Mouse (Mus musculus) cortical plate, adult 2 months (tissue): ENCODE results near the gene Krcc1. TPM values are rescaled to one million over a fixed set of nuclear protein-coding genes. Genes with fewer than 3 reads are reported as not detected.

ENCODE experiments used
- H3K27ac ChIP-seq: fragments of 200-500 bp; 2 replicates; pipeline ENCODE4 v1.5.1; 2012; ENCODE audit warnings: low read length, control low read depth, inconsistent platforms; ENCODE audit not compliant: insufficient read depth
- H3K4me1 ChIP-seq: fragments of 200-500 bp; 2 replicates; pipeline ENCODE4 v1.6.1; 2011; ENCODE audit warnings: low read length; ENCODE audit not compliant: control insufficient read depth, insufficient read depth
- H3K4me3 ChIP-seq: fragments of 200-500 bp; 2 replicates; pipeline ENCODE4 v1.5.1; 2011; ENCODE audit warnings: mild to moderate bottlenecking, low read length, control low read depth; ENCODE audit not compliant: insufficient read depth
- CTCF ChIP-seq: fragments of 200-500 bp; IDR thresholded peaks from 2 replicates; pipeline ENCODE4 v1.5.1; 2011; ENCODE audit warnings: mild to moderate bottlenecking, control low read depth, low read length; ENCODE audit not compliant: insufficient read depth; ENCODE audit errors: extremely low read depth
- POLR2A ChIP-seq: fragments of 200-500 bp; IDR thresholded peaks from 2 replicates; pipeline ENCODE4 v1.6.1; 2011; ENCODE audit warnings: mild to moderate bottlenecking, low read length, control low read depth; ENCODE audit not compliant: insufficient read depth; ENCODE audit errors: extremely low read depth
- polyA plus RNA-seq: library from polyadenylated mRNA; depleted of rRNA; stranded (reverse); fragments of >200 nt; gene quantifications from 2 replicates; pipeline ENCODE4 v1.2.3, GENCODE M21; 2012; rRNA removed

Gene Krcc1
- polyA plus RNA-seq = 15.3 and 16.3 TPM in 2 replicates

DNA sequence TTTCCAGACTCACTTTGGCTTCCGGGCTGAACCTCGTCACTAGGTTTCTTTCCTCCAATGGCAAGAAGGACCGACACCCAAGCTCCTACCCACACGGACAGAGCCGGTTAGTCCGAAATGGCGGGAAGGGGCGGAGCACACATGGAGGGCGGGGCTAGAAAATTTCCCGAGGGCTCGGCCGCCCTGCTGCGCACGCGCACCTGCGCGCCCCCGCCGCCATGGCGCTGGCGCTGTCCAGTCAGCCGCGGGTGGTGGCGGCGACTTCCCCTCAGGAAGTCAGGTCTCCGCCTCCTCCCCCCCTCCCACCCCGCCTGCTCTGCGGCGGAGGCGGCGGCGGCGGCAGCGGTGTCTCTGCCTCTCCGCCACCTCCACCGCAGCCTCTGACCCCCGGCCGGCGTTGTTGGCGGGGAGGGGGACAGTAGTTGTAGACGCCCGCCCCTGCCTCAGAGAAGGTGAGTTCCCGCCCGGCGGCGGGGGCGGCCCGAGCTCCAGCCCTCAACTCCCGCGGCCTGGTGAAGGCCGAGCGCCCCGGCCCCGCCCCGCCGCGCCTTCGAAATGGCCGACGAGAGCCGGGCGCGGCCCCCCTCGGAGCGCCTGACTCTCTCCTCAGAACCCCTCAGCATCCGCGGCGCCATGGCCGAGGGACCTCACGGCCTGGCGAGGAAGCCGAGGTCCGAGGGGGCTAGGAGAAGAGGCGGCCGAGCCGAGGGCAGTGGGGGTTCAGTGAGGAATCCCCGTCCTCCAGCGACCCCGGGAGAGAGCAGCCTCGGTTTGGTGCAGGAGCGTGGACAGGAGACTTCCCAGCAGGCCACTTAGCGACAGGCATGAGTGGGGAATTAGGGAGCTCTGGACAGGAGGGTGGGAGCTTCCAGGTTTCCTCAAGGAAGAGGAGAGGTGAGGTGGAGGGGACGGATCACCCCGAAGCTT, at the start of gene Krcc1:
Gene Krcc1 (plus strand): TSS at position 289 of the 927 bp plus-strand sequence.
- peak within 1 kb of the TSS; percentile 98 for H3K27ac ChIP-seq
- TF ChIP-seq POLR2A (peak; percentile 76; the same call in 1 of the 2 replicates), CTCF (no peak)
- H3K4me3 ChIP-seq = peak within 1 kb of the TSS; percentile 71
- H3K4me1 ChIP-seq = peaks cover 3% of the 10 kb centered on the region; the same call in 1 of the 2 replicates

DNA sequence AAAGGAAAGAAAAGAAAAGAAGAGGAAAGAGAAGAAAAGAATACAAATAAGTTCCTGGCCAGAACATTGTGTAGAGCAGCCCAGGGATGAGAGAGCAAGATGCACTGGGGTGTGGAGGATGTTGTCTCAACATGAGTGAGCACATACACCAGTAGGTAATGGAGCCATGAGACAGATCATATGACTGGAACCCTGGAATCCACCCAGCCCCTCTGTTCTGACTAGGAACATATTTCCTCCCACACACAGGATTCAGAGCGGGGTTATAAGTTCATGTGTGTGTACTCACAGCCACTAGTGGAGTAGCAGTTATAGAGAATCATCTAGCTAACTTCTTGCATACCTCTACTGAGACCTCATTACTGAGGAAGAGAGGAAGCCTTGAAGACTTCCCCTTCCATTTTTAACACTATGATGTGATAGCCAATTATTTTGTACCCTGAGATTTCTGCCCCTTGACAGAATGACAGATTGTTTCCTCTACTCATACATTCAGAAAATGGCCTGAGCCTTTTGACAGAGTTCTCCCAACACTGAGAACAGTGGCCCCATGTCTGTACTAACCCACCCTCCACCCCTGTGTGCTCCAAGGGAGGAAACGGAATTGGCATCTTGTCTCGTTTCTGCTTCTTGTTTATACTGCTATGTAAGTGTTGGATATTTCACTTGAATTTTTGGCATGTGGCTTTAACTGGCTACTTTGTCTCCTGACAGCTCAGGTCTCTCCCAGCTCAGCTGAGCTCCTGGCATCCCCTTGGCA, 47.1 kb upstream of the Krcc1 start:
- H3K4me3 ChIP-seq = no peak overlapping the region
- no peak overlapping the region for H3K27ac ChIP-seq
- no peak for TF ChIP-seq CTCF
- no peak for TF ChIP-seq POLR2A
- H3K4me1 ChIP-seq = no peaks in the 10 kb centered on the region

DNA sequence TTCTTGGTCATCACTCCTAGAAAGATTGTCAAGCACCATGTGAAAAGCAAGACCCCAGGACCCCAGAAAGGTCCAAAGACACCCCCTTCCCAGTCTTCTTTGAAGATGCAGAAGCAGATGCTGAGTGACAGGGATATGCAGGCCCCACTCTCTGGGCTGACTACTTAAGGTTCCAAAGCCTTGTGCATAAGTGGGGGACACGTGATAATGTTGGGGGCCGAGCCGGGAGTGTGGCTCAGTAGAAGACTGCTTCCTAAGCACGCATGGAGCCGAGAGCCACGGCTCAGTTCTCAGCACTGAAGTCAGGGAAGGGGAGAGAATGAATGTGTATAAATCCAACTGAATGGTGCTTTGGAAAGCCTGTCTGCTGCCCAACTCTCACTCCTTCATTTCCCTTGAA, 44.9 kb upstream of the Krcc1 start:
- TF ChIP-seq CTCF (no peak), POLR2A (no peak)
- H3K4me3 ChIP-seq = no peak overlapping the region
- H3K27ac ChIP-seq = no peak overlapping the region
- H3K4me1 ChIP-seq = no peaks in the 10 kb centered on the region

DNA sequence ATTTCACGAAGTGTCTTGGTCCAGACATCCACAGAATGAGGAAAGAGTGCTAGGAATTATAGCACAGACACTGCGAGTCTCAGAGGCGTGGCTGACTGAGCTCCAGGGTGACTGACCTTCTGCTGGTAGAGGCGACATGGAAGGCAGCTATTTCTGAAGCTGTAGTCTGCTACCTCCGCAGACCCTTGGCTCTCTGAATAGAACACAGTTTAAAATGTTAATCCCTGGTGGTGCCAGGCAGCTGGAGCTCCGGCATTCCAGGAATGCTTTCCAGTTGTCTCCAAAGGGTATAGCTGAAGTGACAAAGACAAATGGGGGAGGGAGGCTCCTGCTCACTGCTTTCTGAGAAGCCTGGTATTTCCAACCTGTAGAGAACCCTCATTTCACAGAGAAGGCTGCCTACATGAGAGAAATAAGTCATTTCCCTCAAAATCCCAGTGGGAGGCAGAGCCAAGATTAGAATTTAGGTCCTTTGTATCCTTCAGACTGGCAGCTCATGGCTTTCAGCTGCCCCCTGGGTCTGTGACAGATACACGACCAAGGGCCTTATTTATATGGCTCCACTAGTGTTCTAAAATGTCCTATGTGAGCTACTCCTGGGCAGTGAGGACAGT, 44.2 kb upstream of the Krcc1 start:
- TF ChIP-seq POLR2A (no peak), CTCF (no peak)
- Histone ChIP-seq H3K27ac (no peak overlapping the region), H3K4me3 (no peak overlapping the region), H3K4me1 (no peaks in the 10 kb centered on the region)

DNA sequence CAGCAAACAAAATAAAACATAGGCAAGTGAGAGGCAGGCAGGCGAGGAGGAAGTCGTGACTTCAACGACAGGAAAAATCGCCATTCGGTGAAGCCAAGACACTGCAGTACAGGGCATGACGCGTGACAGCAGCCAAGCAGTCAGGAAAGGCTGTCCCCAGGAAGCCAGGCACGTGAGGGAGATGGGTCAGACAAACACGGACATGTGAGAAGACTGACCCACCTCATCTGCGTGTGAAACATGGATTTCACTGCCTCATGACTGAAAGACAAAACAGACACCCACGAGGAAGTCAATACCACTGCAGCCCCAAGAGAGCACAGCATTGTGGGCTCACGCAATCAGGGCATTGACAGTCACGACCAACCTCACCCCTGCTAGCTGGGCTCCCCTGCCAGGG, 36.4 kb upstream of the Krcc1 start:
- Histone ChIP-seq H3K4me3 (no peak overlapping the region), H3K27ac (no peak overlapping the region), H3K4me1 (no peaks in the 10 kb centered on the region)
- TF ChIP-seq POLR2A = no peak

DNA sequence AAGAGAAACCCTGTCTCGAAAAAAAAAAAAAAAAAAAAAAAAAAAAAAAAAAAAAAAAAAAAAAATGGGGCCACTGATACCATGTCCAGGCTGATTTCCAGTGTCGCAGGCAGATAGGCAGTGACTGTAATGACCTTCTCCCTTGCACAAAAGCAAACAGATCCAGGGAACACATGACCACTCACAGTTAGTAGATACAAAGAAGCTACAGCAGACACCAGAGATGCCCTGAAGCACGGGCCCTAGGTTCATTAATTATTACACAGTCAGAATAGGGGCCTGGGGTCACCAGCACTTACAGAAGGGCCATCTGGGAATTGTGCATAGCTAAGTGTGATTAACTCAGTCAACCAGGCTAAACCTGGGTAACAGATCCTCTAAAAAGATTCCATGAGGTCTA, 35.5 kb upstream of the Krcc1 start:
- H3K27ac ChIP-seq = no peak overlapping the region
- no peak overlapping the region for H3K4me3 ChIP-seq
- no peaks in the 10 kb centered on the region for H3K4me1 ChIP-seq
- no peak for TF ChIP-seq POLR2A
- TF ChIP-seq CTCF = no peak

DNA sequence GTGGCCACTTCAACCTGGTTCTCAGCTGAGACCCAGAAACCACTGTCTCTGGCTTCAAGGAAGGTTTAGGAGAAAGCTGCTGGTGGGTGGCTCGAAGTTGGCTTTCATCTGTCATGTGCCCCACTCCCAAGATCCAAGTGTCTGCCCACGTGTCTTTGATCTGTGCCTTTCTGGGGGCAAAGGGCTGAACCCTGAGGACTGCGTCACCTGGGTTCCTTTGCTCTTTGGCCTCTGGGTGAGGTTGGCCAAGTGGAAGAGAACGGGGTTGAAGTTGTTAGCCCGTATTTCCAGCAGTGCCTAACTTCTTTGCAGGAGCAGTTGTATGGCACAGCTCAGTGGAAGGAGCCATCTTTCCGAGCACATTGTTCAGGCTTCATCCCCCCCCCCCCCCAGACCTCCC, 35.0 kb upstream of the Krcc1 start:
- no peak for TF ChIP-seq POLR2A
- TF ChIP-seq CTCF = no peak
- no peak overlapping the region for H3K4me3 ChIP-seq
- no peak overlapping the region for H3K27ac ChIP-seq
- H3K4me1 ChIP-seq = no peaks in the 10 kb centered on the region

DNA sequence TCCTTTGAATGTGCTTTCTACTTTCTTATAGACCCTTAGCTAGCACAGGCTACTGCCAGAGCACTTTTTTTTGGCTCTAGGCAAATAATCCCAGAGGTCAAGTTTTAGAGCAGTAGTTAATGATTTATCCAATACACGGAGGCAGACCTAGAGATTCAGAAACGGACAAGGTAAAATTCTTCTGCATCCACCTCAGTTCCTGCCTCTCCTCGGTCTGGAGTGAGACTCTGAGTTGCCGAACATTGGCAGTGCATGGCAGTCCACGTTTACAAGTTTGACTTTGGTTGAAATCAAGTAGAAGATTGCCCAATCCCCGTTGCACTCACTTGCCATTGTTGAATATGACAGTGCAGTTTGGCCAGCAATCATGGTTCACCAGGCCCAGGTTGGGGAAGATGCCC, 34.4 kb upstream of the Krcc1 start:
- Histone ChIP-seq H3K4me3 (no peak overlapping the region), H3K27ac (no peak overlapping the region), H3K4me1 (no peaks in the 10 kb centered on the region)
- TF ChIP-seq CTCF (no peak), POLR2A (no peak)

DNA sequence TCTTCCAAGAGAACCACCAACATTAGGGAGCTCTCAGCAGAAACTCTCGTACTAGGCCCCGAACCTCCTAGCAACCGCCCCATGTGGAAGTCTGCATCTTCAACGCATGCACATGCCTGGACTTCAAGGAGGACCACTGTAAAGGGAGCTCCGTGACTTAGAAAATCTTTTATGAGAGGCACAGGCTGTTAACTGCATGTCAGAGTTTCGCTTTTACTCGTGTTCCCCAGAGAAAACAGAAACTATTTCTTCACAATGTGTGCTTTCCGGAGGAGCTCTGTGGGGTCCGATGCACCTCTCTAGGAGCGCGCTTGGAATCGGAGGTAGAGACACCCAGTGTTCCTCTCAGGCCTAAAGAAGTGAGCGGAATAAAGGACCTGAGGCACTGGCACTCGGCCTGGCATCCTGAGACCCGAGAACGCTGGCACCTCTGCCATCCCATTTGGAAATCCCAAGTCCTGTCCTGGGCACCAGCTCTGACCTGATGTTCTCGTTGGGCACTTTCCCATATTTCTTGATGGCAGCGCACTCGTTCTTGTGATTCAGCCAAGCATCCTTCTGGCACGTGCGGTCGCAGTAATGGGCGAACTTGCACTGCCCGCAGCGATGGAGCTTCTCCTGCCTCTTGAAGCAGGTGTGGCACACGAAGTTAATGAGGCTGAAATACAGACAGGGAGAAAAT, 32.3 kb upstream of the Krcc1 start:
- Histone ChIP-seq H3K27ac (no peak overlapping the region), H3K4me1 (no peaks in the 10 kb centered on the region), H3K4me3 (no peak overlapping the region)
- no peak for TF ChIP-seq POLR2A
- TF ChIP-seq CTCF = no peak
